Mouse (Mus musculus) kidney, embryonic 14.5 days (tissue): ENCODE measurements at regions not wholly inside any gene's neighbourhood (a gene's known extent, or its start where the extent isn't known, plus 50 kb on each side); places are given as distances from the start of the nearest gene placed in this dataset.

Experiments
- ATAC-seq: fragments of 200-750 bp; cut with Nextera tagmentation; 2 replicates; pipeline ENCODE4 v1.8.0; 2017; ENCODE audit warnings: moderate number of reproducible peaks, mild to moderate bottlenecking, moderate TSS enrichment, moderate library complexity; ENCODE audit not compliant: low FRiP score, low TSS enrichment
- H3K27ac ChIP-seq: fragments of 300-500 bp; sonication (generic); 2 replicates; pipeline ENCODE4 v1.5.1; 2014; ENCODE audit warnings: low read depth, mild to moderate bottlenecking, low read length, moderate library complexity, mixed read lengths
- H3K27me3 ChIP-seq: fragments of 300-500 bp; sonication (generic); 2 replicates; pipeline ENCODE4 v1.6.1; 2014; ENCODE audit warnings: mild to moderate bottlenecking, low read length; ENCODE audit not compliant: control insufficient read depth, insufficient read depth
- H3K36me3 ChIP-seq: fragments of 300-500 bp; sonication (generic); 2 replicates; pipeline ENCODE4 v1.6.1; 2014; ENCODE audit warnings: low read length, mixed read lengths; ENCODE audit not compliant: control insufficient read depth, insufficient read depth
- H3K4me1 ChIP-seq: fragments of 300-500 bp; sonication (generic); 2 replicates; pipeline ENCODE4 v1.6.1; 2014; ENCODE audit warnings: low read length, mixed read lengths; ENCODE audit not compliant: control insufficient read depth, insufficient read depth
- H3K4me2 ChIP-seq: fragments of 300-500 bp; sonication (generic); replicated peaks from 2 replicates; pipeline ENCODE4 v1.6.1; 2014; ENCODE audit warnings: low read depth, mild to moderate bottlenecking, low read length
- H3K4me3 ChIP-seq: fragments of 300-500 bp; sonication (generic); 2 replicates; pipeline ENCODE4 v1.5.1; 2014; ENCODE audit warnings: mild to moderate bottlenecking, low read length
- H3K9ac ChIP-seq: fragments of 300-500 bp; sonication (generic); 2 replicates; pipeline ENCODE4 v1.6.1; 2014; ENCODE audit warnings: low read depth, mild to moderate bottlenecking, low read length, moderate library complexity
- H3K9me3 ChIP-seq: fragments of 300-500 bp; sonication (generic); 2 replicates; pipeline ENCODE4 v1.6.1; 2016; ENCODE audit warnings: low read length; ENCODE audit not compliant: control insufficient read depth
- WGBS: fragments of 180-500 bp; shearing (Covaris S2); extraction: QIAGEN DNeasy Blood & Tissue Kit; methylation state at CpG from one replicate; pipeline ENCODE4 v1.1.7; 2014; 5-methylcytosine and 5-hydroxymethylcytosine counted together

DNA sequence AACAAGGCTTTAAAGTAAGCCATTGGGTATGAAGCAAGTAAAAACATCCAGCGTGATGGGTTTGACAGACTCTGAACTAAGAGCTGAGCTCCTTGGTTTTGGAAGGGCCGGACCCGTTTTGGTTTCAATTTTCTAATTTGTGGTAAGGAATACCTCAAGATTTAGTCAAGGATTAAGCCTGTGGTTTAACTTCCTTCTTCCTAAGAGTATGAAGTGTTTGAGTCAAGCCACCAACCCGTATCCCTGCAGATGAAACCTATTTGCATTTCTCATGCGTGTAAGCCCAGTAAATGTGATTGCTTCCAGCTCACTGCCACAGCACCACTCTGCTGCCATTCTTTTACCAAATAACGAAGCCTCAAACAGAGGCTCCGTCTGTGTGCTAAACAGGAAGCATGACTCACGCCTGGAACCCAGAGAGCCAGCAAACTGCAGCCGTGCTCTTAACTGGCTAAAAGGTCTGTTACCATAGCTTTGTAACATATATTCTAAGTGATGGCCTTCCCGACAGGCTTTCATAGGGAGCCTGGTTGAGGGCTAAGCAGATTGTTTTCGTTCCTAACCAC, 149.7 kb downstream of the Etv1 start:
- Histone ChIP-seq H3K36me3 (no peaks in the 10 kb centered on the region), H3K4me2 (no peak overlapping the region), H3K9me3 (no peaks in the 10 kb centered on the region), H3K4me3 (no peak overlapping the region), H3K27me3 (no peaks in the 10 kb centered on the region), H3K27ac (no peak overlapping the region), H3K9ac (no peak overlapping the region), H3K4me1 (no peaks in the 10 kb centered on the region)
- ATAC-seq: peak; percentile 60; the same call in 1 of the 2 replicates
- WGBS: 49% methylated on average over 11 of the region's 11 CpGs

DNA sequence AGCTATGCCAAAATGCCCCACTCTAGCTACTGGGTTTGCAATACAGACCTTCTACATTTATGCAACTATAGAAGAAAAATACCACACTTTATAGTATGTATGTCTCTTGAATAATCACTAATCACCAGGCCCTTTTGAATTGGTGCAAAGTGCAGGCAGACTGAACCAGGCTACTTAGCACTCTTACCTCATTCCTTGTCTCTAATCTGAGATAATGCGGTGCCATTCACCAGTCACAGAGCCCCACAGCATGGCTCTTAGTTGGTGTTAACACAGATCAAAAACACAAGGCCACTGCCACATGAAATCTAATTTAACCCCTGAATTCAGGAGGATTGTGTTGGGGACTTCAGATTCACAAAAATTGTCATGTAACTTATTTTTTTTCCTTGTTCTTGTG, 150.5 kb downstream of the Etv1 start:
- Histone ChIP-seq H3K4me1 (no peaks in the 10 kb centered on the region), H3K27ac (no peak overlapping the region), H3K4me2 (no peak overlapping the region), H3K27me3 (no peaks in the 10 kb centered on the region), H3K9ac (no peak overlapping the region), H3K9me3 (no peaks in the 10 kb centered on the region), H3K36me3 (no peaks in the 10 kb centered on the region), H3K4me3 (no peak overlapping the region)
- 84% methylated on average over 1 of the region's 1 CpGs for WGBS
- ATAC-seq: no peak

DNA sequence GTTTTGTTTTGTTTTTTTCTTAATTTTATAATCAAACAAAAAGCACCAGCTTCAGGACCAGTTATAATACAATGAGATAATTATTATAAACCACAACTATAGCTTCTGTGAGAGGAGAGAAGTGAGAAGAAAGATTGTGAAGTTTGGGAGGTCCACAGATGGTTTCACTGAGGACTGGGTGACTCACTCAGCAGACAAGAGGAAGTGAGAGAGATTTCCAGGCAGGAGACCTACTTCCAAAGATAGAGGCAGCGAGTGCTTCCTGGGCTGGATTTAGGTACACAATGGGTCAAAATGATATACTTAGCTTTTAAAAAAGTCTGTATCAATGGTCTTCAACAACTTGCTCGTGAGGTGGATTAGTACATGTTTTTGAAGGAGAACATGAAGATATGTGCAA, 152.6 kb downstream of the Etv1 start:
- Histone ChIP-seq H3K9ac (no peak overlapping the region), H3K36me3 (no peaks in the 10 kb centered on the region), H3K4me3 (no peak overlapping the region), H3K27ac (no peak overlapping the region), H3K27me3 (no peaks in the 10 kb centered on the region), H3K4me2 (no peak overlapping the region), H3K9me3 (no peaks in the 10 kb centered on the region), H3K4me1 (no peaks in the 10 kb centered on the region)
- 79% methylated on average over 2 of the region's 2 CpGs for WGBS
- ATAC-seq: no peak

DNA sequence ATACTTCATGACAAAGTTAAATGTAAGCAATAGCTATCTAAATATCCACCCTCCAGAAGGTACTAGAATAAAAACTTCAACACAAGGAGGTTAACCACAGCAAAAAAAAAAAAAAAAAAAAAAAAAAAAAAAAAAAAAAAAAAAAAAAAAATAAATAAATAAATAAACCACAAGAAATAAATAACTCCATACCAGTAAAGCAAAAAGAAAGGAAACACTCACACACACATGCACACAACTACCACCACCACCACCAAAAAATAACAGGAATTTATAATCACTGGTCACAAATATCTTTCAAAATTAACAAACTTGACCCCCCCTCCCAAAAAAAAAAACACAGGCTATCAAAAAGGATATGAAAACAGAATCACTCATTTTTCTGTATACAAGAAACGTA, 180.4 kb downstream of the Etv1 start:
- Histone ChIP-seq H3K4me2 (no peak overlapping the region), H3K27me3 (no peaks in the 10 kb centered on the region), H3K9me3 (no peaks in the 10 kb centered on the region), H3K4me3 (no peak overlapping the region), H3K36me3 (no peaks in the 10 kb centered on the region), H3K9ac (no peak overlapping the region), H3K4me1 (no peaks in the 10 kb centered on the region), H3K27ac (no peak overlapping the region)
- 64% methylated on average over 1 of the region's 1 CpGs for WGBS
- ATAC-seq: no peak

DNA sequence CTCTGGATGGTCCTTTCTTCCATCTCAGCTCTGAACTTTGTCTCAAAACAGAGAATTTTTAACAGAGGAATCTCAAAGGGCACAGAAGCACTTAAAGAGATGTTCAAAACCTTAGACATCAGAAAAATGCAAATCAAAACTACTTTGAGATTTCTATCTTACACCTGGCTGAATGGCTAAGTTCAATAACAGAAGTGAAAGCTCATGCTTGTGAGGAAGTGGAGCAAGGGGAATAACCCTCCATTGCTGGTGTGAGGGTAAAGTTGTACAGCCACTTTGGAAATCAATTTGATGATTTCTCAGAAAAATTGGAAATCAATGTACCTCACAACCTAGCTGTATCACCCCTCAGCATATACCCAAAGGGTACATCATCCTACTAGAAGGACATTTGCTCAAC, 183.1 kb downstream of the Etv1 start:
- no peak overlapping the region for H3K4me2 ChIP-seq
- no peak overlapping the region for H3K27ac ChIP-seq
- no peaks in the 10 kb centered on the region for H3K27me3 ChIP-seq
- no peak for ATAC-seq
- H3K36me3 ChIP-seq: no peaks in the 10 kb centered on the region
- H3K9ac ChIP-seq: no peak overlapping the region
- H3K4me1 ChIP-seq: no peaks in the 10 kb centered on the region
- H3K4me3 ChIP-seq: no peak overlapping the region
- no peaks in the 10 kb centered on the region for H3K9me3 ChIP-seq

DNA sequence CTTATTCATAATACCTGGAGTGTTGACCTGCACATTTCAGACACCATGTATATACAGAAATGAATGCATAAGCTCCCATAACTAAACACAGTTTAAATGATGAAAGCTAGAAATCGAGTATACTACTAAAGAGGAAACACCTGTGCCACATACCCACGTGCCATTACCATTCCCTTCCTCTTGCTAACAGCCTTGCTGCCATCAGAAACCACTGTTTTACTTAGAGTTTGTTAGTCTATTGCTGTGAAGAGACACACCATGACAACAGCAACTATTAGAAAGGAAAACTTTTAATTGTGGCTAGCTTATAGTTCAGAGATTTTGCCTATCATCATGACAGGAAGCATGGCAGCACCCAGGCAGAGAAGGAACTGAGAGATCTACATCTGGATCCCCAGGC, 191.2 kb downstream of the Etv1 start:
- H3K27ac ChIP-seq: no peak overlapping the region

DNA sequence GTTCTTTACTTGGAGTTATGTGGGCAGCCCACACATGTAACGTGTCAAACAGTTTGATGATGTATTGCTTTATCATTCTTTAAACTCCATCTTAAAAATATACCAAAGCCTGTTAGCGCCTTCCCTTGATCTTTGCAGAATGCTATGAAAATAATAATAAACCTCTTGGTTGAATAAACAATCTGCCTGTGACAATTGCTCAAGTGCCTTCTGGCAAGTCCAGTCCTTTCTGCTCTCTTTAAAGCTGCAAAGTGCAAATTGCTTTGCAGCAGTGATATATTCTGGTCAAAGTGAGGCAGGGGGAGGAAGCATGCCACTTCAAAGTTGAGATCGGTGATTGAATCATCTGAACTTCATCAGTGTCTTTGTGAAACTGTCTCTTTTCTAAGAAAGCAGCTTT, 193.0 kb downstream of the Etv1 start:
- Histone ChIP-seq H3K4me2 (no peak overlapping the region), H3K9ac (no peak overlapping the region), H3K36me3 (no peaks in the 10 kb centered on the region), H3K4me1 (no peaks in the 10 kb centered on the region), H3K27ac (no peak overlapping the region), H3K27me3 (no peaks in the 10 kb centered on the region), H3K9me3 (no peaks in the 10 kb centered on the region), H3K4me3 (no peak overlapping the region)
- WGBS: 56% methylated on average over 3 of the region's 3 CpGs
- no peak for ATAC-seq

More for the DNA sequence above, 191.2 kb downstream of the Etv1 start:
- H3K9me3 ChIP-seq: no peaks in the 10 kb centered on the region
- no peaks in the 10 kb centered on the region for H3K27me3 ChIP-seq
- no peaks in the 10 kb centered on the region for H3K36me3 ChIP-seq
- WGBS: 65% methylated on average over 2 of the region's 2 CpGs
- no peak overlapping the region for H3K4me3 ChIP-seq
- no peak overlapping the region for H3K4me2 ChIP-seq
- H3K9ac ChIP-seq: no peak overlapping the region
- no peak for ATAC-seq
- H3K4me1 ChIP-seq: no peaks in the 10 kb centered on the region

DNA sequence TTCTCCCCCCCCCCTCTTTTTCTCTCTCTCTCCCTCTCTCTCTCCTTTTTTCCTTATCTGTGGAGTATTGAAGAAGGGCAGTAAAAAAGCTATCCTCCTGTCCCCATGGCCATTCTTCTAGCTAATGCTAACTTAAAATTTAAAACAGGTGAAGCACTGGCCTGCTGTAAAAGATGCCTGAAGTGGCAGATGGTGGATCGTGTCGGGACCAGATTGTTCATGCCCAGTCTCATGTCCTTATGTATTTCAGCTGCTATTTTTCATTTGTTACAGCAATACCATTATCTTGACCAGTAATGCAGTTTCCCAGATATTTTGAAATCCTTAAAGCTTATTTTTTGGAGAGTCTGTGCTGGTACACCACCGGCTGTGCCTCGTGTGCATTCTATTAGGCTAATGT, 196.3 kb downstream of the Etv1 start:
- ATAC-seq: no peak
- H3K27me3 ChIP-seq: no peaks in the 10 kb centered on the region
- H3K4me3 ChIP-seq: no peak overlapping the region
- no peaks in the 10 kb centered on the region for H3K36me3 ChIP-seq
- WGBS: 74% methylated on average over 4 of the region's 4 CpGs
- no peak overlapping the region for H3K27ac ChIP-seq
- H3K4me2 ChIP-seq: no peak overlapping the region
- H3K9ac ChIP-seq: no peak overlapping the region
- no peaks in the 10 kb centered on the region for H3K4me1 ChIP-seq
- H3K9me3 ChIP-seq: no peaks in the 10 kb centered on the region

DNA sequence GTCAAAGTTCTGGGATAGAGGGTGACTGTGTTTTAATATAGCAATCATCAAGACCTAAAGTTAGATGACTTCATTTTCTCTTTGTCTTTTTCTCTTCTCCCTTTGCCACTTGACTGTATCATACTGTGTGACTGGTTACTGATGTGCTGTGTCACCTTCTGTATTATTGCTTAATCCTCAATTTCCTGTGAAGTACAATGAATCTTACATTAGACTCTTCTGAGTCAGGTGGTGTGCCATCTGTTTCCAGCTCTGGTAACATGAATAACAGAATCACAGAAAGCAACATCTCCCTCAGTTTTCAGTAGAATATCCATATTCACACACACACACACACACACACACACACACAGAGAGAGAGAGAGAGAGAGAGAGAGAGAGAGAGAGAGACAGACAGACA, 203.2 kb downstream of the Etv1 start:
- Histone ChIP-seq H3K27ac (no peak overlapping the region), H3K36me3 (no peaks in the 10 kb centered on the region), H3K9ac (no peak overlapping the region), H3K4me3 (no peak overlapping the region), H3K4me2 (no peak overlapping the region), H3K27me3 (no peaks in the 10 kb centered on the region), H3K9me3 (no peaks in the 10 kb centered on the region), H3K4me1 (no peaks in the 10 kb centered on the region)
- ATAC-seq: no peak

DNA sequence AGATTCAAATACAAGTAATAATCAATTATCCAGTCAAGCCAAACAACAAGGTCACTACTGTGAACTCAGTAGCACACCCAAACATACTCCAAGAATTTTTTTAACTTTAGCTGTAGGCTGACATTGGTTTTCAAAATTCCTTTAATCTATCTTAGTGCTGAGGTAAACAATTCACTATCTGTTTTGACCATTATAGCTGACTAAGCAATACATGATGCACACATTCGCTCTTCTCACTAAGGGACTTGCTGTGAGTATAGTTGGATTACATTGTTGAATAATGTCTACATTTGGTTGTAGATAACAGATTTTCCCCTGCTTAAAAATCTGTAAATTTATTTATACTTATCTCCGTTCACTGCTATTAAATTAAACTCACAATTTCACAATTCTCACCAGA, 206.7 kb downstream of the Etv1 start:
- no peaks in the 10 kb centered on the region for H3K4me1 ChIP-seq
- no peak overlapping the region for H3K27ac ChIP-seq
- no peak overlapping the region for H3K4me2 ChIP-seq
- H3K36me3 ChIP-seq: no peaks in the 10 kb centered on the region
- H3K27me3 ChIP-seq: no peaks in the 10 kb centered on the region
- no peak for ATAC-seq
- H3K4me3 ChIP-seq: no peak overlapping the region
- 86% methylated on average over 2 of the region's 2 CpGs for WGBS
- no peak overlapping the region for H3K9ac ChIP-seq
- H3K9me3 ChIP-seq: no peaks in the 10 kb centered on the region
